Mouse (Mus musculus): Measurements from ENCODE around the gene Tent4a. TPM values are rescaled to one million over a fixed set of nuclear protein-coding genes. Genes with fewer than 3 reads are reported as not detected.

The Tent4a gene
- polyA plus RNA-seq, 1 experiment from 2014 or later = 2.1 TPM

- Histone ChIP-seq H3K9ac (no peak overlapping the region), H3K4me2 (no peak overlapping the region), H3K4me3 (replicated peaks) (no peak overlapping the region), H3K9me3 (replicated peaks) (no peaks in the 10 kb centered on the region), H3K4me1 (replicated peaks) (0 out of 2 replicates have a peak, but pooled peaks cover 2% of the 10 kb centered on the region), H3K27me3 (no peaks in the 10 kb centered on the region), H3K36me3 (no peaks in the 10 kb centered on the region), H3K27ac (no peak overlapping the region)
- ATAC-seq (ENCODE audit: low read depth) (no peak), DNase-seq (no peak)
- WGBS (ENCODE audit: insufficient replicate concordance) = 46% methylated on average over 13 of the region's 13 CpGs
These were observed 25.0 kb upstream of the Tent4a start for GRCm38 (mm10) chr13:69559291-69559961.

DNA sequence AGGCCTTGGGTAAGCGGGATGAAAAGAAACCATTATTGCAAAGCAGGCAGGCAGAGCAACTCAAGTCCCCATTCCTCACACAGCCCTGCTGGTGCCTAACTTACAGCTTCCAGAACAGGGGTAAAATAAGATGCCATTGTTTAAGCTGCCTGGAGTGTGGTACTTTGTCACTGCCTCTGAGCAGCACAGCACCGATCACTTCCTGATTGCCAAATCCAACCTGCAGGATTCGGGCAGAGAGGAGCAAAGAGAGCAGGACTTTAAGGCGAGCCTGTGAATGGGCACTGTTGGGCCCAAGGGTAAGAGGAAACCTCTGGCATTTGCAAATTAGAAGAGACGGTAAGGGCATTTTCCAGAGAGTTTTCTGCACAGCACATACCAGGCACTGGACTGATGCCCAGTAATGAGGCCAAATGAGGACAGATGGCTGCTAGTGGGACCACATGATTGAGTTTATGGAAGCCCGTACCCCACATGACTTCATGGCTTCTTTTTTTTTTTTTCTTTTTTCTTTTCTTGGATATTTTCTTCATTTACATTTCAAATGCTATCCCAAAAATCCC, 23.8 kb upstream of the Tent4a start:
- H3K9me3 ChIP-seq (replicated peaks) = no peaks in the 10 kb centered on the region
- no peak overlapping the region for H3K4me2 ChIP-seq
- WGBS (ENCODE audit: insufficient replicate concordance) = 62% methylated on average over 6 of the region's 6 CpGs

GRCm38 (mm10) chr13:69556728-69557127, 22.3 kb upstream of the Tent4a start:
- no peaks in the 10 kb centered on the region for H3K27me3 ChIP-seq
- 0 out of 2 replicates have a peak, but pooled peaks cover 2% of the 10 kb centered on the region for H3K4me1 ChIP-seq (replicated peaks)
- H3K27ac ChIP-seq = no peak overlapping the region
- H3K36me3 ChIP-seq = no peaks in the 10 kb centered on the region
- no peak overlapping the region for H3K9ac ChIP-seq
- no peak overlapping the region for H3K4me2 ChIP-seq
- ATAC-seq (ENCODE audit: low read depth) = no peak
- no peaks in the 10 kb centered on the region for H3K9me3 ChIP-seq (replicated peaks)
- no peak overlapping the region for H3K4me3 ChIP-seq (replicated peaks)
- no peak for DNase-seq

More for the DNA sequence above, 23.8 kb upstream of the Tent4a start:
- Histone ChIP-seq H3K27ac (no peak overlapping the region), H3K4me1 (replicated peaks) (0 out of 2 replicates have a peak, but pooled peaks cover 2% of the 10 kb centered on the region), H3K4me3 (replicated peaks) (no peak overlapping the region), H3K9ac (no peak overlapping the region), H3K27me3 (no peaks in the 10 kb centered on the region), H3K36me3 (no peaks in the 10 kb centered on the region)
- ATAC-seq (ENCODE audit: low read depth) (no peak), DNase-seq (no peak)

DNA sequence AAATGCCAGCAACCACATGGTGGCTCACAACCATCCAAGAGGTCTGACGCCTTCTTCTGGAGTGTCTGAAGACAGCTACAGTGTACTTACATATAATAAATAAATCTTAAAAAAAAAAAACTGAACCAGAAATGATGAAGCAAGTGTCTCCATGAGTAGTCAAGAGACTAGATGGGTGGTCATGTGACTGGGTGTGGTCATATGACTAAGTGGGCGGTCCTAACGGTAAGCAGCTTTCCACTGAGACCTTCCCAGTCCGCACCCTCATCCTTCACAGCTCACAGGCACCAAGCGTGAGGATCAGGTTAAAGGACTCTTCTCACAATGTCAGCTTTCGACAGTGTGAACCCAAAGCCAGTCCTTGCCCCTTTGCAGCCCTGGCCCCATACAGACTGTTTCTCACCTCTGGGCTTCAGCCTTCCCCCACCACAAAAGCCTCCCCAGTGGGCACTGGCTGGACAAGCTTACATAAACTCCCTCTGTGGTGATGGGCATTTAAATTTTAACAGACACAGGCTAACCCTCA, 21.6 kb upstream of the Tent4a start:
- WGBS (ENCODE audit: insufficient replicate concordance) = 62% methylated on average over 6 of the region's 6 CpGs
- DNase-seq = no peak
- no peak for ATAC-seq (ENCODE audit: low read depth)
- H3K9ac ChIP-seq = no peak overlapping the region
- no peaks in the 10 kb centered on the region for H3K36me3 ChIP-seq
- 0 out of 2 replicates have a peak, but pooled peaks cover 2% of the 10 kb centered on the region for H3K4me1 ChIP-seq (replicated peaks)
- no peaks in the 10 kb centered on the region for H3K9me3 ChIP-seq (replicated peaks)
- no peak overlapping the region for H3K4me3 ChIP-seq (replicated peaks)
- H3K27me3 ChIP-seq = no peaks in the 10 kb centered on the region
- no peak overlapping the region for H3K4me2 ChIP-seq
- H3K27ac ChIP-seq = no peak overlapping the region

- no peak overlapping the region for H3K9ac ChIP-seq
- ATAC-seq (ENCODE audit: low read depth) = no peak; the same call in 1 of the 2 replicates
- 14% methylated on average over 8 of the region's 8 CpGs for WGBS (ENCODE audit: insufficient replicate concordance)
- 0 out of 2 replicates have a peak, but pooled peaks cover 2% of the 10 kb centered on the region for H3K4me1 ChIP-seq (replicated peaks)
- H3K9me3 ChIP-seq (replicated peaks) = no peaks in the 10 kb centered on the region
- no peak overlapping the region for H3K4me2 ChIP-seq
- H3K27ac ChIP-seq = no peak overlapping the region
- H3K36me3 ChIP-seq = no peaks in the 10 kb centered on the region
- no peaks in the 10 kb centered on the region for H3K27me3 ChIP-seq
- H3K4me3 ChIP-seq (replicated peaks) = no peak overlapping the region
- no peak for DNase-seq
These were observed 20.6 kb upstream of the Tent4a start for GRCm38 (mm10) chr13:69555045-69555444.

DNA sequence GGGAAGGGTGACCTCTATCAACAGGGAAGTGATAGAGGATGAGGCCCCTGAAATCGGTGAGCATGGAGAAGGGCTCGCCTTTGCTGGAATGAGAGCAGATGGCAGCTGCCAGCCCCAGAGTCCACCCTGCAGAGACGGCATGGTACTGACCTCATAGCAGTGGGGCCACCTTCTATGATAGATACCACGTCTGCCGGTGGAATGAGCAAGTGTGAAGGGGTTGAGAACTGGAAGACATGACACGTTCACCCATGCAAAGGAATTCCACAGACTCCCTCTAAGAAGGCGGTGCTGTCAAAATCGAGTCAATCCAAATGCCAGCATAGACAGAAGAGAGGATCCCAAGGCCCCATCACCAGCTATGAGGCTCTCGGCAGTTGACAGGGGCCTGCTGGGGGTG, 19.8 kb upstream of the Tent4a start:
- Histone ChIP-seq H3K4me2 (no peak overlapping the region), H3K36me3 (no peaks in the 10 kb centered on the region), H3K27ac (no peak overlapping the region), H3K9me3 (replicated peaks) (no peaks in the 10 kb centered on the region), H3K27me3 (0 out of 2 replicates have a peak, but pooled peaks cover 3% of the 10 kb centered on the region), H3K4me1 (replicated peaks) (no peaks in the 10 kb centered on the region), H3K9ac (no peak overlapping the region), H3K4me3 (replicated peaks) (no peak overlapping the region)
- no peak for ATAC-seq (ENCODE audit: low read depth)
- DNase-seq = no peak
- WGBS (ENCODE audit: insufficient replicate concordance) = 62% methylated on average over 9 of the region's 9 CpGs

GRCm38 (mm10) chr13:69553024-69553423, 18.6 kb upstream of the Tent4a start:
- Histone ChIP-seq H3K4me2 (no peak overlapping the region), H3K4me3 (replicated peaks) (no peak overlapping the region), H3K9ac (no peak overlapping the region), H3K27me3 (0 out of 2 replicates have a peak, but pooled peaks cover 3% of the 10 kb centered on the region), H3K27ac (no peak overlapping the region), H3K36me3 (no peaks in the 10 kb centered on the region), H3K9me3 (replicated peaks) (no peaks in the 10 kb centered on the region), H3K4me1 (replicated peaks) (no peaks in the 10 kb centered on the region)
- ATAC-seq (ENCODE audit: low read depth) = no peak
- DNase-seq = no peak
- WGBS (ENCODE audit: insufficient replicate concordance) = 13% methylated on average over 5 of the region's 5 CpGs

DNA sequence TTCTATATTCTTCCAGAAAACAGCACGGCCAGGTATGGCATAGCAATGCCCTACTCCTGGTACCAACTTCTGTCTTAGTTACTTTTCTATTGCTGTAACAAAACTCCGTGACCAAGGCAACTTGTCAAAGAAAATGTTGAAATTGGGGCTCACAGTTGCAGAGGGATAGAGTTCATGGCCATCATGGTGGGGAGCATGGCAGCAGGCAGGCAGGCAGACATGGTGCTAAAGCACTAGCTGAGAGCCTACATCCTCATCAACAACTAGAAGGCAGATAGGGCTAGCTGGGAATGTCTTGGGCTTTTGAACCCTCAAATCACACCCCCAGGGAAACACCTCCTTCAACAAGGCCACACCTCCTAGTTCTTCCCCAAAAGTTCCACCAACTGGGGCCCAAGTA, 16.4 kb upstream of the Tent4a start:
- ATAC-seq (ENCODE audit: low read depth) = no peak
- WGBS (ENCODE audit: insufficient replicate concordance) = 58% methylated on average over 2 of the region's 2 CpGs
- no peak overlapping the region for H3K4me3 ChIP-seq (replicated peaks)

DNA sequence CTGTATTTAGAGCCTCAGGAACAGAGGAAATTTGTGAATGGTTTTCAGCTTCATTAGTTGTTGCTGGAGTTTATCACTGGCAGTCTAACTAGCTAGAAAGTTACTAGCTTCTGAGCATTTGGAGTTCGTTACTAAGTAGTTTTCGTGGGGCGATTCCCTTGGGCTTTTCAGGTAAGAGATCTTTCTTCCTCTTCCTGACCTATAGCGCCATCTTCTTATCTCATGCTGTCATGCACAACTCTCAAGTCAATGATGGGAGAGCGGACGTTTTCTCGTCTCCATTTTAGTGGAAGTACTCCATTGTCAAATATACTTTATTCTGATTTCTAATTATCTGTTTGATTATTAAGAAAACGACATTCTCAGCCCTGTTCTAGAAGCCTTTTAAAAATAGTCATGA, 15.6 kb upstream of the Tent4a start:
- H3K27me3 ChIP-seq = peaks cover 3% of the 10 kb centered on the region; the same call in 1 of the 2 replicates
- no peak overlapping the region for H3K4me2 ChIP-seq
- WGBS (ENCODE audit: insufficient replicate concordance) = 28% methylated on average over 8 of the region's 8 CpGs
- H3K4me3 ChIP-seq (replicated peaks) = no peak overlapping the region
- DNase-seq (no peak), ATAC-seq (ENCODE audit: low read depth) (no peak)
- no peaks in the 10 kb centered on the region for H3K36me3 ChIP-seq
- no peaks in the 10 kb centered on the region for H3K9me3 ChIP-seq (replicated peaks)
- no peak overlapping the region for H3K9ac ChIP-seq
- H3K27ac ChIP-seq = no peak overlapping the region
- no peaks in the 10 kb centered on the region for H3K4me1 ChIP-seq (replicated peaks)

More for the DNA sequence above, 16.4 kb upstream of the Tent4a start:
- no peak overlapping the region for H3K4me2 ChIP-seq
- DNase-seq = no peak
- H3K4me1 ChIP-seq (replicated peaks) = no peaks in the 10 kb centered on the region
- H3K9ac ChIP-seq = no peak overlapping the region
- no peaks in the 10 kb centered on the region for H3K36me3 ChIP-seq
- H3K27me3 ChIP-seq = 0 out of 2 replicates have a peak, but pooled peaks cover 3% of the 10 kb centered on the region
- H3K27ac ChIP-seq = no peak overlapping the region
- H3K9me3 ChIP-seq (replicated peaks) = no peaks in the 10 kb centered on the region

DNA sequence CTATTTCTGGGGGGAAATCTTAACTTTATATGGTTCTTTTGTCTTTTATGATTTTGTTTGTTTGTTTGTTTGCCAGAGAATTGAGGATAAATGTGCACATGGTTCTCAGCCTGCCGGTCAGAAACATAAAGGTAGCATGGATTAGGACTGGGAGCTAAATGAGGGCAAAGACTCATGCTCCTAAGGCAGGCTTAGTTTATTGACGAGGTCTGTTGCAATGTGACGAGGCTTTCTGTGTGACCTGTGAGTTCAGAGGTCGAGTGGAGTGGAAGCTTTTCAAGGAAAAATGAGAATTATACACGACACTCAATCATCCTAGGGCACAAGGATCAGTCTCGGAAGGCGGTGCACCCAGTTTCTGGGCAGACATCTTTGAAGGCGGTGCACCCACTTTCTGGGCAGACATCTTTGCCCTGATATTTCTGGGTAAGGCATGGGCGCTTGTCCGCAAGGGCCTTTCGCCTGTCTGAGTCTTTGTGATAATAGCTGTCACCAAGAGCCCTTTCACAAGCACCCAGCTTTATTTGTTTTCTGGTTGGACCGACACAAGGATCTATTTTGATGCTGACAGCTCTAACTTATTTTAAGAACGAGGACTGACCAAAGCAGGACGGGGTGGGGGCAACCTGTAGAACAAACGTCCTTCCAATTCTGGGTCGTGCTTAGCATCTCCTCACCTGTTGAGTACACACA, 13.2 kb upstream of the Tent4a start:
- ATAC-seq (ENCODE audit: low read depth) = no peak
- Histone ChIP-seq H3K4me3 (replicated peaks) (no peak overlapping the region), H3K4me1 (replicated peaks) (peaks cover 7% of the 10 kb centered on the region; the same call in 1 of the 2 replicates), H3K4me2 (no peak overlapping the region), H3K27me3 (peaks cover 12% of the 10 kb centered on the region), H3K9me3 (replicated peaks) (no peaks in the 10 kb centered on the region), H3K9ac (no peak overlapping the region), H3K27ac (no peak overlapping the region), H3K36me3 (no peaks in the 10 kb centered on the region)
- WGBS (ENCODE audit: insufficient replicate concordance) = 58% methylated on average over 16 of the region's 16 CpGs
- DNase-seq = no peak

DNA sequence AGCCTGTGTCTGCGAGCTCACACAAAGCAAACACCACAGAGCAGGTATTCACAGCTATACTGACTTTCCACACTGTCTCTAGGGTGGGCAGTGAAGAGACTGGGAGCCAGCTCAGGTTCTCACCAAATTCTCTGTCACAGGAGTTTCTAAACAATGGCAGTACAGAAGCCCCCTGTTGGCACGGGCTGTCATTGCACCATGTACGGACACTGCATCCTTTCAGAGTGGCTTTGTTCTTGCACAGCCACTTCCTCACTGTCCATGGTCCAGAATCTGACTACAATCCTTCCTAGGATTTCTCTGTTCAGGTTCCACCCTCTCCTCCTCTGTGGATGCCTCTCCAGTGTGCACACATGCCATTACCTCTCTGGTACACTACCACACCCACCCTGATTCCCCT, 10.6 kb upstream of the Tent4a start:
- Histone ChIP-seq H3K4me2 (no peak overlapping the region), H3K4me1 (replicated peaks) (peaks cover 7% of the 10 kb centered on the region; the same call in 1 of the 2 replicates), H3K27me3 (peaks cover 12% of the 10 kb centered on the region), H3K9me3 (replicated peaks) (no peaks in the 10 kb centered on the region), H3K4me3 (replicated peaks) (no peak overlapping the region), H3K9ac (no peak overlapping the region), H3K36me3 (no peaks in the 10 kb centered on the region), H3K27ac (no peak overlapping the region)
- DNase-seq (no peak), ATAC-seq (ENCODE audit: low read depth) (peak; percentile 27; the same call in 1 of the 2 replicates)
- WGBS (ENCODE audit: insufficient replicate concordance) = 15% methylated on average over 3 of the region's 3 CpGs
